Mouse (Mus musculus): Measurements from ENCODE around the gene Ppm1h. TPM values are rescaled to one million over a fixed set of nuclear protein-coding genes. Genes with fewer than 3 reads are reported as not detected.

Gene Ppm1h
- total and polyA plus RNA-seq, 2 experiments from 2014 or later, result 4.9 to 6.1 TPM

DNA sequence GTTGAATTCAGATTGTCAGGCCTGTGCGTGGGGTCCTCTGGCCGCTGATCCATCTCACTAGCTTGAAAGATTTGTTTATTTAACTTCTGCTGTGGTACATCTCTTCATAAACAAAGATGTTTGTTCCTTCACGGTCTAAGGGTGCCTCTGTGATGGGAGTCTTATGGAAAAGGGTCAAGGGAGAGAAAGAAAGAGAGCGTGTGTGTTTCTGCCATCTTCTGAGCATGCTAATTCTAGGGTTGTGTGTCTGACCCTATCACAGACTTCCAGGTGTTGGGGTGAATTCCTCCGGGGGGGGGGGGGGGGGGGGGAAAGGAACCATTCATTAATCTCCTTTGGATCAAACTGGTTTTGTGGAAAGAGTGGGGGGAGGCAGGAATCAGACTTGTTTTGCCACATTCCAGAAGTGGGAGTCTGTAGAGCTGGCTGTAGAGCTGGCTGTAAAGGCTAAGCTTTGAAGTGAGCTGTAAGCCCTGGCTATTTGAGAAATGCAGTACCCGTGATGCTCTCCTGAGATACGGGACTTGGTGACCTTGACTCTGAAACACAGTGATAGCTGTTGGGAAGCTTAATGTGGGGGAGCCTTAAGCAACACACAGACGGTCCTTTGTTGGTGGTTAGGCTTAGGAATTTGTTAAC lies 191.4 kb downstream of the Ppm1h start:
- Histone ChIP-seq H3K9me3 (replicated peaks; ENCODE audit: control insufficient read depth, low read length) (no peaks in the 10 kb centered on the region), H3K27me3 (ENCODE audit: control insufficient read depth, insufficient read depth, low read length) (no peaks in the 10 kb centered on the region), H3K27ac (ENCODE audit: low read depth) (peak overlapping the region; percentile 25; the same call in 1 of the 2 replicates), H3K36me3 (replicated peaks; ENCODE audit: control insufficient read depth, insufficient read depth, low read length) (no peaks in the 10 kb centered on the region), H3K9ac (replicated peaks; ENCODE audit: low read depth, low read length) (no peak overlapping the region), H3K4me1 (ENCODE audit: control insufficient read depth, insufficient read depth) (peaks cover 7% of the 10 kb centered on the region), H3K4me3 (ENCODE audit: low read depth, low read length) (no peak overlapping the region), H3K4me2 (ENCODE audit: low read depth, low read length) (no peak overlapping the region)
- peak; percentile 70 for ATAC-seq (ENCODE audit: insufficient read depth, low read depth)
- DNase-seq (ENCODE audit: low spot score), result no peak
- TF ChIP-seq EP300 (IDR thresholded peaks at IDR 0.05; ENCODE audit: low read depth), result no peak
- WGBS, result 47% methylated on average over 8 of the region's 8 CpGs

- H3K4me3 ChIP-seq (ENCODE audit: low read depth, low read length), result no peak overlapping the region
- no peak for ATAC-seq (ENCODE audit: insufficient read depth, low read depth)
- WGBS, result 83% methylated on average over 3 of the region's 3 CpGs
Measured at GRCm38 (mm10) chr10:122870848-122871494, 192.4 kb downstream of the Ppm1h start.

DNA sequence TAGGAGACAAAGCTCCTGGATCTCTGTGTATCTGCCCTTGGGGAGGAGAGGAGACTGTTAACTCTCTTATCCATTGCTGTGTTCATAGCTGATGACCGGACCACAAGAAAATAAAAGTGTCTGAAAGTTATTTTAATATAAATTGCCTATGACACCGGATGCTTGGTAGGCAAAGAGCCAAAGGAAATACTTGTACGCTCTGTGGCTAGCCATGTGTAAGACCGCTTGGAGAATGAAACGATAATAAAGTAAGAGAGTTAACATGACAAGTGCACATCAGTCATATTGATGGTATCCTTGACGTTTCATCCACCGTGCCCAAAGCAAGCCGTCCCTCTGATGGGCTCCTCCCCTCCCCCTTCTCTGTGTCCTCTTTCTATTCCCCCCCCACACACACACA lies 194.2 kb downstream of the Ppm1h start:
- ATAC-seq (ENCODE audit: insufficient read depth, low read depth) (no peak), DNase-seq (ENCODE audit: low spot score) (no peak)
- Histone ChIP-seq H3K4me1 (ENCODE audit: control insufficient read depth, insufficient read depth) (peaks cover 7% of the 10 kb centered on the region), H3K9ac (replicated peaks; ENCODE audit: low read depth, low read length) (no peak overlapping the region), H3K4me2 (ENCODE audit: low read depth, low read length) (no peak overlapping the region), H3K4me3 (ENCODE audit: low read depth, low read length) (no peak overlapping the region), H3K9me3 (replicated peaks; ENCODE audit: control insufficient read depth, low read length) (no peaks in the 10 kb centered on the region), H3K27me3 (ENCODE audit: control insufficient read depth, insufficient read depth, low read length) (no peaks in the 10 kb centered on the region), H3K27ac (ENCODE audit: low read depth) (no peak overlapping the region), H3K36me3 (replicated peaks; ENCODE audit: control insufficient read depth, insufficient read depth, low read length) (no peaks in the 10 kb centered on the region)
- TF ChIP-seq EP300 (IDR thresholded peaks at IDR 0.05; ENCODE audit: low read depth) (no peak), CTCF (IDR thresholded peaks at IDR 0.05; ENCODE audit: low read depth) (no peak)
- 74% methylated on average over 8 of the region's 8 CpGs for WGBS

More at GRCm38 (mm10) chr10:122870848-122871494, 192.4 kb downstream of the Ppm1h start:
- H3K27me3 ChIP-seq (ENCODE audit: control insufficient read depth, insufficient read depth, low read length), result no peaks in the 10 kb centered on the region
- TF ChIP-seq EP300 (IDR thresholded peaks at IDR 0.05; ENCODE audit: low read depth) (no peak), CTCF (IDR thresholded peaks at IDR 0.05; ENCODE audit: low read depth) (no peak)
- H3K9me3 ChIP-seq (replicated peaks; ENCODE audit: control insufficient read depth, low read length), result no peaks in the 10 kb centered on the region
- H3K36me3 ChIP-seq (replicated peaks; ENCODE audit: control insufficient read depth, insufficient read depth, low read length), result no peaks in the 10 kb centered on the region
- H3K9ac ChIP-seq (replicated peaks; ENCODE audit: low read depth, low read length), result no peak overlapping the region
- no peak overlapping the region for H3K4me2 ChIP-seq (ENCODE audit: low read depth, low read length)
- no peak overlapping the region for H3K27ac ChIP-seq (ENCODE audit: low read depth)
- no peak for DNase-seq (ENCODE audit: low spot score)
- H3K4me1 ChIP-seq (ENCODE audit: control insufficient read depth, insufficient read depth), result peaks cover 7% of the 10 kb centered on the region

DNA sequence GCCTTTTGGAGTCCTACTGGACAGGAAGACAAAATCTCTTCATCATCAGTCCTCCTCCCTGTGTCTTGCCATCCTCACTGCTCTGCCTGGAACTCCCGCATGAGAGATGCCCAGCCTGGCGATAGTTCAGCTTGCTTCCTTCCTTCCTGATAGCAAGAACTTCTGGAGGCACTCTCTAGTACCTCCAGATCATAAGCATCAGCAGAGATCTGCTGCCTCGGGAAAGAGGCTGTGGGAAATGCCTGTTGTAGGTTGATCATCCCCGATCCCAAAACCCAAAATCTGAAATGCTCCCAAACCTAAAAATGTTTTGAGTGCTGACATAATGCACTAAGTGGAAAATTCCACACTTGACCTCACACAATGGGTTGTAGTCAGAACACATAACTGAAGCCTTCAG lies 198.4 kb downstream of the Ppm1h start:
- no peak overlapping the region for H3K4me3 ChIP-seq (ENCODE audit: low read depth, low read length)
- DNase-seq (ENCODE audit: low spot score) (no peak), ATAC-seq (ENCODE audit: insufficient read depth, low read depth) (no peak)
- no peak overlapping the region for H3K27ac ChIP-seq (ENCODE audit: low read depth)
- no peak overlapping the region for H3K9ac ChIP-seq (replicated peaks; ENCODE audit: low read depth, low read length)
- TF ChIP-seq EP300 (IDR thresholded peaks at IDR 0.05; ENCODE audit: low read depth), result no peak
- TF ChIP-seq CTCF (IDR thresholded peaks at IDR 0.05; ENCODE audit: low read depth), result no peak
- WGBS, result 48% methylated on average over 4 of the region's 4 CpGs
- H3K9me3 ChIP-seq (replicated peaks; ENCODE audit: control insufficient read depth, low read length), result no peaks in the 10 kb centered on the region
- H3K27me3 ChIP-seq (ENCODE audit: control insufficient read depth, insufficient read depth, low read length), result no peaks in the 10 kb centered on the region
- no peak overlapping the region for H3K4me2 ChIP-seq (ENCODE audit: low read depth, low read length)
- H3K36me3 ChIP-seq (replicated peaks; ENCODE audit: control insufficient read depth, insufficient read depth, low read length), result no peaks in the 10 kb centered on the region
- H3K4me1 ChIP-seq (ENCODE audit: control insufficient read depth, insufficient read depth), result no peaks in the 10 kb centered on the region

GRCm38 (mm10) chr10:122877436-122877835 lies 198.9 kb downstream of the Ppm1h start:
- H3K36me3 ChIP-seq (replicated peaks; ENCODE audit: control insufficient read depth, insufficient read depth, low read length), result no peaks in the 10 kb centered on the region
- H3K27me3 ChIP-seq (ENCODE audit: control insufficient read depth, insufficient read depth, low read length), result no peaks in the 10 kb centered on the region
- no peak for DNase-seq (ENCODE audit: low spot score)
- no peak for ATAC-seq (ENCODE audit: insufficient read depth, low read depth)
- H3K4me2 ChIP-seq (ENCODE audit: low read depth, low read length), result no peak overlapping the region
- no peak overlapping the region for H3K9ac ChIP-seq (replicated peaks; ENCODE audit: low read depth, low read length)
- 82% methylated on average over 2 of the region's 2 CpGs for WGBS
- no peak overlapping the region for H3K4me3 ChIP-seq (ENCODE audit: low read depth, low read length)
- no peaks in the 10 kb centered on the region for H3K4me1 ChIP-seq (ENCODE audit: control insufficient read depth, insufficient read depth)
- H3K27ac ChIP-seq (ENCODE audit: low read depth), result no peak overlapping the region
- H3K9me3 ChIP-seq (replicated peaks; ENCODE audit: control insufficient read depth, low read length), result no peaks in the 10 kb centered on the region
- no peak for TF ChIP-seq EP300 (IDR thresholded peaks at IDR 0.05; ENCODE audit: low read depth)
- no peak for TF ChIP-seq CTCF (IDR thresholded peaks at IDR 0.05; ENCODE audit: low read depth)
